Mouse (Mus musculus): ENCODE measurements at regions not wholly inside any gene's neighbourhood (a gene's known extent, or its start where the extent isn't known, plus 50 kb on each side); places are given as distances from the start of the nearest gene placed in this dataset.

- DNase-seq (ENCODE audit: extremely low spot score in 1 of 2, low spot score in 2 of 2) = no peak
- intact Hi-C loops (cut with DNase I) = no loop called here
Observed at GRCm38 (mm10) chr13:47549626-47550025, 427.2 kb downstream of the Rnf144b start.

- DNase-seq (ENCODE audit: extremely low spot score in 1 of 2, low spot score in 2 of 2) = no peak
- intact Hi-C loops (cut with DNase I) = no loop called here
Observed at GRCm38 (mm10) chr13:47552251-47552650, 429.8 kb downstream of the Rnf144b start.

- intact Hi-C loops (cut with DNase I) = no loop called here
- DNase-seq (ENCODE audit: extremely low spot score in 1 of 2, low spot score in 2 of 2) = no peak
Observed at GRCm38 (mm10) chr13:47554198-47554597, 431.7 kb downstream of the Rnf144b start.

GRCm38 (mm10) chr13:47557196-47557974, 434.9 kb downstream of the Rnf144b start:
- no peak for DNase-seq (ENCODE audit: extremely low spot score in 1 of 2, low spot score in 2 of 2)

GRCm38 (mm10) chr13:47562836-47563235, 440.4 kb downstream of the Rnf144b start:
- intact Hi-C loops (cut with DNase I) = no loop called here
- no peak for DNase-seq (ENCODE audit: extremely low spot score in 1 of 2, low spot score in 2 of 2)

More at GRCm38 (mm10) chr13:47557196-47557974, 434.9 kb downstream of the Rnf144b start:
- intact Hi-C loops (cut with DNase I) = no loop called here

- intact Hi-C loops (cut with DNase I) = no loop called here
- DNase-seq (ENCODE audit: extremely low spot score in 1 of 2, low spot score in 2 of 2) = no peak
Observed at GRCm38 (mm10) chr13:47576516-47576915, 454.1 kb downstream of the Rnf144b start.

- no peak for DNase-seq (ENCODE audit: extremely low spot score in 1 of 2, low spot score in 2 of 2)
- intact Hi-C loops (cut with DNase I) = no loop called here
Observed at GRCm38 (mm10) chr13:47580144-47580543, 457.7 kb downstream of the Rnf144b start.

- intact Hi-C loops (cut with DNase I) = no loop called here
- no peak for DNase-seq (ENCODE audit: extremely low spot score in 1 of 2, low spot score in 2 of 2)
Observed at GRCm38 (mm10) chr13:47585158-47585557, 462.7 kb downstream of the Rnf144b start.

- intact Hi-C loops (cut with DNase I) = no loop called here
- DNase-seq (ENCODE audit: extremely low spot score in 1 of 2, low spot score in 2 of 2) = no peak
Observed at GRCm38 (mm10) chr13:47602646-47603045, 480.2 kb downstream of the Rnf144b start.

- intact Hi-C loops (cut with DNase I) = no loop called here
- DNase-seq (ENCODE audit: extremely low spot score in 1 of 2, low spot score in 2 of 2) = no peak
Observed at GRCm38 (mm10) chr13:47611439-47611838, 489.0 kb downstream of the Rnf144b start.

- intact Hi-C loops (cut with DNase I) = no loop called here
- DNase-seq (ENCODE audit: extremely low spot score in 1 of 2, low spot score in 2 of 2) = no peak
Observed at GRCm38 (mm10) chr13:47636511-47637103, 514.2 kb downstream of the Rnf144b start.

- intact Hi-C loops (cut with DNase I) = no loop called here
- no peak for DNase-seq (ENCODE audit: extremely low spot score in 1 of 2, low spot score in 2 of 2)
Observed at GRCm38 (mm10) chr13:47642341-47642740, 519.9 kb downstream of the Rnf144b start.

GRCm38 (mm10) chr13:47645081-47645480, 522.6 kb downstream of the Rnf144b start:
- intact Hi-C loops (cut with DNase I) = no loop called here
- no peak for DNase-seq (ENCODE audit: extremely low spot score in 1 of 2, low spot score in 2 of 2)

GRCm38 (mm10) chr13:47647693-47648092, 525.2 kb downstream of the Rnf144b start:
- DNase-seq (ENCODE audit: extremely low spot score in 1 of 2, low spot score in 2 of 2) = peak in 1 of 2 experiments; percentile 64
- intact Hi-C loops (cut with DNase I) = no loop called here

GRCm38 (mm10) chr13:47650093-47650492, 527.6 kb downstream of the Rnf144b start:
- no peak for DNase-seq (ENCODE audit: extremely low spot score in 1 of 2, low spot score in 2 of 2)
- intact Hi-C loops (cut with DNase I) = no loop called here

GRCm38 (mm10) chr13:47666470-47666869, 544.0 kb downstream of the Rnf144b start:
- intact Hi-C loops (cut with DNase I) = no loop called here
- no peak for DNase-seq (ENCODE audit: extremely low spot score in 1 of 2, low spot score in 2 of 2)

- DNase-seq (ENCODE audit: extremely low spot score in 1 of 2, low spot score in 2 of 2) = peak; percentile 87 to 91
- intact Hi-C loops (cut with DNase I) = no loop called here
Observed at GRCm38 (mm10) chr13:47666956-47667701, 544.7 kb downstream of the Rnf144b start.

- no peak for DNase-seq (ENCODE audit: extremely low spot score in 1 of 2, low spot score in 2 of 2)
Observed at GRCm38 (mm10) chr13:47688131-47688530, 565.7 kb downstream of the Rnf144b start.

GRCm38 (mm10) chr13:47693815-47694214, 567.2 kb upstream of the Id4 start:
- no peak for DNase-seq (ENCODE audit: extremely low spot score in 1 of 2, low spot score in 2 of 2)
- intact Hi-C loops (cut with DNase I) = no loop called here

More at GRCm38 (mm10) chr13:47688131-47688530, 565.7 kb downstream of the Rnf144b start:
- intact Hi-C loops (cut with DNase I) = no loop called here

- intact Hi-C loops (cut with DNase I) = no loop called here
- no peak for DNase-seq (ENCODE audit: extremely low spot score in 1 of 2, low spot score in 2 of 2)
Observed at GRCm38 (mm10) chr13:47695877-47696276, 565.2 kb upstream of the Id4 start.
